Mouse (Mus musculus) neural tube, embryonic 13.5 days (tissue): ENCODE measurements around the gene Stau1. TPM values are rescaled to one million over a fixed set of nuclear protein-coding genes. Genes with fewer than 3 reads are reported as not detected.
A peak's percentile ranks its signal among the peaks of the same experiment; 100 is the strongest.

ENCODE experiments used
- ATAC-seq: fragments of 200-750 bp; cut with Nextera tagmentation; 2 replicates; pipeline ENCODE4 v1.8.0; 2017; ENCODE audit warnings: low read depth, mild to moderate bottlenecking, moderate TSS enrichment, moderate library complexity
- H3K27ac ChIP-seq: fragments of 300-500 bp; sonication (generic); replicated peaks from 2 replicates; pipeline ENCODE4 v1.5.1; 2015; ENCODE audit warnings: moderate library complexity, mild to moderate bottlenecking, inconsistent platforms
- H3K27me3 ChIP-seq: fragments of 300-500 bp; sonication (generic); 2 replicates; pipeline ENCODE4 v1.6.1; 2015; ENCODE audit warnings: mild to moderate bottlenecking, inconsistent platforms
- H3K36me3 ChIP-seq: fragments of 300-500 bp; sonication (generic); 2 replicates; pipeline ENCODE4 v1.6.1; 2015; ENCODE audit warnings: mild to moderate bottlenecking, inconsistent platforms
- H3K4me1 ChIP-seq: fragments of 300-500 bp; sonication (generic); replicated peaks from 2 replicates; pipeline ENCODE4 v1.6.1; 2015; ENCODE audit warnings: inconsistent platforms
- H3K4me2 ChIP-seq: fragments of 300-500 bp; sonication (generic); 2 replicates; pipeline ENCODE4 v1.6.1; 2015; ENCODE audit warnings: inconsistent platforms, mild to moderate bottlenecking, moderate library complexity
- H3K4me3 ChIP-seq: fragments of 300-500 bp; sonication (generic); 2 replicates; pipeline ENCODE4 v1.5.1; 2015; ENCODE audit warnings: mild to moderate bottlenecking, inconsistent platforms
- H3K9ac ChIP-seq: fragments of 300-500 bp; sonication (generic); 2 replicates; pipeline ENCODE4 v1.6.1; 2015; ENCODE audit warnings: moderate library complexity, mild to moderate bottlenecking, inconsistent platforms
- H3K9me3 ChIP-seq: fragments of 300-500 bp; sonication (generic); 2 replicates; pipeline ENCODE4 v1.6.1; 2016; ENCODE audit warnings: inconsistent platforms
- WGBS: fragments of 180-500 bp; shearing (Covaris S2); methylation state at CpG from one replicate; pipeline ENCODE4 v1.1.7; 2015; 5-methylcytosine and 5-hydroxymethylcytosine counted together
- polyA plus RNA-seq: library from polyadenylated mRNA; unstranded; fragments of >200 nt; fragmentation: Nextera tagmentation; extraction: Ambion mirVana; gene quantifications from 2 replicates; pipeline ENCODE4 v1.2.1, GENCODE M21; 2015

Gene Stau1
- 115 and 124 TPM in 2 replicates for polyA plus RNA-seq

DNA sequence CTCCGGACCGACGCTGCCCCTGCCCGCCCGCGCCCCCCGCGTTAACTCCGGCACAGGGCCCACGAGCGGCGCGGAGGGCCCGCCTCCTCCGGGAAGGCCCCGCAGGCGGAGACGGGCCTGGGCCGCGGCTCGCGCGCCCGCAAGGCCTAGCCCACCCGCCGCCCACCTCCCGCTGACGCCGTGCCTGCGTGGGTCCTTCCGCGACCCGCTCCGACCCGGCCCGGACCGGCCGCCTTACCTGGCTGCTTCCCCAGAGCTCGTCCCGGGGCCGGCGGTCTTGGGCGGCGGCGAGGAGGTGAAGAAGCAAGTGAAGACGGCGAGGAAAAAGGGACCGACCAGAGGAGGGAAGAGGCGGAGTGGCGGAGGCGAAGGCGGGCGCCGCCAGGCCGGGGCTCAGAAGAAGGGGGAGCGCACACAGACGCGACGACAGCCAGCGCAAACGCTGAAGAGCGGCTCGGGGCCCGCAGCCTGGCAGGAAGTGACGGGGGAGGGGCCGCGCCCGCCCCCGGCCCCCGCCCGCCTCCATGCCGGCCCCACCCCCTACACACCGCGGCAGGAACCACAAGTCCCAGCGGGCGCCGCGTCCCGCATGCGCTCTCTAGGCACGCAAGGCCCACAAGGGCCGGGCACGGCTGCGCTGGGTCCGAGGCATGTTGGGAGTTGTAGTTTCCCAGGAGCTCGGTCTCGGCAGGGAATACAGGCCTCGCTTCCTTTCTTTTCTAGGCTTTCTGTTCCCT, at the start of gene Stau1:
Stau1 (minus strand) TSS at position 504 of the 737 bp plus-strand sequence.
- peak within 1 kb of the TSS; percentile 96 for H3K4me2 ChIP-seq
- peak within 1 kb of the TSS; percentile 99 for H3K9ac ChIP-seq
- no peaks in the 10 kb centered on the region for H3K9me3 ChIP-seq
- ATAC-seq: peak; percentile 99
- under 1% methylated on average over 49 of the region's 88 CpGs for WGBS
- H3K4me3 ChIP-seq: peak within 1 kb of the TSS; percentile 95
- no peaks in the 10 kb centered on the region for H3K36me3 ChIP-seq
- H3K4me1 ChIP-seq: peaks cover 45% of the 10 kb centered on the region
- no peaks in the 10 kb centered on the region for H3K27me3 ChIP-seq
- peak within 1 kb of the TSS; percentile 97 for H3K27ac ChIP-seq

- Histone ChIP-seq H3K4me2 (no peak overlapping the region), H3K4me1 (no peaks in the 10 kb centered on the region), H3K9me3 (no peaks in the 10 kb centered on the region), H3K27ac (no peak overlapping the region), H3K27me3 (no peaks in the 10 kb centered on the region), H3K4me3 (no peak overlapping the region), H3K9ac (no peak overlapping the region), H3K36me3 (peaks cover 96% of the 10 kb centered on the region)
- 92% methylated on average over 12 of the region's 12 CpGs for WGBS
- ATAC-seq: no peak
Observed at GRCm38 (mm10) chr2:167043400-167044121, 47.5 kb upstream of the Stau1 start.

GRCm38 (mm10) chr2:167039386-167039785, 43.3 kb upstream of the Stau1 start:
- no peaks in the 10 kb centered on the region for H3K27me3 ChIP-seq
- 88% methylated on average over 8 of the region's 8 CpGs for WGBS
- H3K27ac ChIP-seq: no peak overlapping the region
- H3K36me3 ChIP-seq: peaks cover 99% of the 10 kb centered on the region
- no peak overlapping the region for H3K4me3 ChIP-seq
- no peak overlapping the region for H3K9ac ChIP-seq
- no peaks in the 10 kb centered on the region for H3K4me1 ChIP-seq
- no peaks in the 10 kb centered on the region for H3K9me3 ChIP-seq
- ATAC-seq: no peak
- no peak overlapping the region for H3K4me2 ChIP-seq

- no peak overlapping the region for H3K4me2 ChIP-seq
- H3K36me3 ChIP-seq: peaks cover 99% of the 10 kb centered on the region
- 95% methylated on average over 7 of the region's 7 CpGs for WGBS
- no peak overlapping the region for H3K27ac ChIP-seq
- H3K9ac ChIP-seq: no peak overlapping the region
- ATAC-seq: no peak
- no peaks in the 10 kb centered on the region for H3K9me3 ChIP-seq
- H3K4me3 ChIP-seq: no peak overlapping the region
- H3K4me1 ChIP-seq: no peaks in the 10 kb centered on the region
- H3K27me3 ChIP-seq: no peaks in the 10 kb centered on the region
Observed at GRCm38 (mm10) chr2:167038716-167039115, 42.6 kb upstream of the Stau1 start.

GRCm38 (mm10) chr2:167038297-167038696, 42.2 kb upstream of the Stau1 start:
- H3K4me1 ChIP-seq: no peaks in the 10 kb centered on the region
- no peak overlapping the region for H3K4me3 ChIP-seq
- H3K27ac ChIP-seq: no peak overlapping the region
- H3K9ac ChIP-seq: no peak overlapping the region
- 95% methylated on average over 6 of the region's 6 CpGs for WGBS
- no peaks in the 10 kb centered on the region for H3K9me3 ChIP-seq
- H3K27me3 ChIP-seq: no peaks in the 10 kb centered on the region
- no peak overlapping the region for H3K4me2 ChIP-seq
- no peak for ATAC-seq
- H3K36me3 ChIP-seq: peaks cover 99% of the 10 kb centered on the region

DNA sequence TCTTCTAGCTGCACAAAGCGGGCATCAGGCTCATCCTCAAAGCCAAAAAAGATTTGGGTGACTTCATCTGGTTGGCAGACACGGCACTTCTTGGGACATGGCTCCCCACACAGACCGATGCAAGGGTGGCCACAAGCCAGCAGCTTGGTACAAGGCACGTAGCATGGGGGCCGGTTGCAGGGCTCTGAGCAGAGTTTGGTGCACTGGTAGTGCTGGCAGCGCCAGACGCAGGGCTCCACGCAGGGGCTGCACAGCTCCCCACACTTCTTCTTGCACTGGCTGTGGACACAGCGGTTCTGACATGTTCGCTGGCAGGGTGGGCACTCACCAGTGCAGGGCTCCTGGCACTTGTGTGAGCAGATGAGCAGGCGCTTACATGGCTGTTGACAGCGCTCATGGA, 41.6 kb upstream of the Stau1 start:
- Histone ChIP-seq H3K4me3 (no peak overlapping the region), H3K9me3 (no peaks in the 10 kb centered on the region), H3K4me2 (no peak overlapping the region), H3K27ac (no peak overlapping the region), H3K9ac (no peak overlapping the region), H3K36me3 (peaks cover 99% of the 10 kb centered on the region), H3K4me1 (no peaks in the 10 kb centered on the region), H3K27me3 (no peaks in the 10 kb centered on the region)
- WGBS: 95% methylated on average over 12 of the region's 12 CpGs
- no peak for ATAC-seq

GRCm38 (mm10) chr2:167030507-167030906, 34.4 kb upstream of the Stau1 start:
- no peak overlapping the region for H3K27ac ChIP-seq
- no peak overlapping the region for H3K4me2 ChIP-seq
- no peaks in the 10 kb centered on the region for H3K9me3 ChIP-seq
- H3K27me3 ChIP-seq: no peaks in the 10 kb centered on the region
- peaks cover 96% of the 10 kb centered on the region for H3K36me3 ChIP-seq
- WGBS: 90% methylated on average over 4 of the region's 4 CpGs
- no peak for ATAC-seq
- H3K4me1 ChIP-seq: no peaks in the 10 kb centered on the region
- no peak overlapping the region for H3K4me3 ChIP-seq
- H3K9ac ChIP-seq: no peak overlapping the region

- no peak overlapping the region for H3K27ac ChIP-seq
- WGBS: 95% methylated on average over 7 of the region's 7 CpGs
- ATAC-seq: no peak
Observed at GRCm38 (mm10) chr2:167028553-167028952, 32.5 kb upstream of the Stau1 start.

GRCm38 (mm10) chr2:167019396-167019795, 23.3 kb upstream of the Stau1 start:
- Histone ChIP-seq H3K4me2 (no peak overlapping the region), H3K36me3 (peaks cover 61% of the 10 kb centered on the region), H3K9me3 (no peaks in the 10 kb centered on the region), H3K4me3 (no peak overlapping the region), H3K27me3 (no peaks in the 10 kb centered on the region), H3K4me1 (peaks cover 19% of the 10 kb centered on the region), H3K9ac (no peak overlapping the region), H3K27ac (no peak overlapping the region)
- WGBS: 93% methylated on average over 10 of the region's 10 CpGs
- no peak for ATAC-seq

More at GRCm38 (mm10) chr2:167028553-167028952, 32.5 kb upstream of the Stau1 start:
- Histone ChIP-seq H3K27me3 (no peaks in the 10 kb centered on the region), H3K4me1 (no peaks in the 10 kb centered on the region), H3K9ac (no peak overlapping the region), H3K9me3 (no peaks in the 10 kb centered on the region), H3K36me3 (peaks cover 93% of the 10 kb centered on the region), H3K4me3 (no peak overlapping the region), H3K4me2 (no peak overlapping the region)

GRCm38 (mm10) chr2:167015382-167015718, 19.3 kb upstream of the Stau1 start:
- Histone ChIP-seq H3K9ac (peak overlapping the region; percentile 83), H3K4me1 (peaks cover 19% of the 10 kb centered on the region), H3K4me2 (peak overlapping the region; percentile 98), H3K4me3 (peak overlapping the region; percentile 89), H3K9me3 (no peaks in the 10 kb centered on the region), H3K36me3 (peaks cover 26% of the 10 kb centered on the region), H3K27me3 (no peaks in the 10 kb centered on the region), H3K27ac (peak overlapping the region; percentile 49; the same call in 1 of the 2 replicates)
- ATAC-seq: peak; percentile 80
- WGBS: under 1% methylated on average over 21 of the region's 21 CpGs

DNA sequence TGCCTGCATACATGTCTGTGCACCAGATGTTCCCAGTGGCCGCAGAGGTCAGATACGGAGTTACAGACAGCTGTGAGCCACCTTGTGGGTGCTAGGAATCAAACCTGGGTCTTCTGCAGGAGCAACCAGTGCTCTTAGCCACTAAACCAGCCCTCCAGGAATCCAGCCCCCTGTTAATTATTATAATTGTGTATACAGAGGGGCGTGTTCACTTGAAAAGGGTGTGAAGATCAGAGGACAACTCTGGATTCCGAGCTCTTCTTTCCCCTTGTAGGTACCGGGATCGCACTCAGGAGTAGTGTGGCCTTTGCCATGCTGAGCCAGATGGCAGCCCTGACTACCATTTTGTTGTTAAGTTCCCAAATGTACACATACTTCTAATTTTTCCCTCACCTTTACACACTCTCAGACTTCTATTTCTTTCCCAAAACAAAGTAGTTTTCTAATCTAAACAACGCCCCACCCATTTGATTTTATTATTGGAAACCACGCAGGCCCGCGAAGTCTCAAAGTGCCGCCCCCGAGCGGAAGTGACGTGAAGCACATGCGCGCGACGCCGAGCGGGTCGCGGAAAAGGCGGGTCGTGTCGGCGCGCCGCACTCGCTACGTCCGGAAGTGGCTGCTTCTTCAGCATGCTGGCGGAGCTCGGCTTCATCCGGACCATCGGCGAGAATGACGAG, 18.7 kb upstream of the Stau1 start, which contains the start of gene Ddx27:
Ddx27 (plus strand) TSS at position 492 of the 680 bp plus-strand sequence.
- Histone ChIP-seq H3K4me1 (peaks cover 19% of the 10 kb centered on the region), H3K27me3 (no peaks in the 10 kb centered on the region; the same call in 1 of the 2 replicates), H3K27ac (peak within 1 kb of the TSS; percentile 54), H3K36me3 (peaks cover 21% of the 10 kb centered on the region), H3K4me3 (peak within 1 kb of the TSS; percentile 89), H3K9me3 (no peaks in the 10 kb centered on the region), H3K9ac (peak within 1 kb of the TSS; percentile 83), H3K4me2 (peak within 1 kb of the TSS; percentile 98)
- 2% methylated on average over 37 of the region's 37 CpGs for WGBS
- ATAC-seq: peak; percentile 86

GRCm38 (mm10) chr2:167010546-167010945, 14.4 kb upstream of the Stau1 start:
- Histone ChIP-seq H3K9ac (no peak overlapping the region), H3K9me3 (no peaks in the 10 kb centered on the region), H3K36me3 (no peaks in the 10 kb centered on the region), H3K4me1 (peaks cover 4% of the 10 kb centered on the region), H3K27ac (no peak overlapping the region), H3K4me3 (no peak overlapping the region), H3K27me3 (no peaks in the 10 kb centered on the region; the same call in 1 of the 2 replicates), H3K4me2 (no peak overlapping the region)
- WGBS: 89% methylated on average over 3 of the region's 3 CpGs
- no peak for ATAC-seq
